Mouse (Mus musculus) MEL (cell line): ENCODE data around the gene Eml5.

Source experiments
- GABPA ChIP-seq: IDR thresholded peaks from 2 replicates; pipeline ENCODE4 v1.6.1; 2012; ENCODE audit warnings: low read depth, mild to moderate bottlenecking, inconsistent platforms, low read length, improper control_type of control experiment, moderate library complexity
- JUND ChIP-seq: IDR thresholded peaks from 2 replicates; pipeline ENCODE4 v1.6.1; 2011; ENCODE audit warnings: low read depth, mild to moderate bottlenecking, improper control_type of control experiment, low read length
- MAZ ChIP-seq: IDR thresholded peaks from 2 replicates; pipeline ENCODE4 v1.6.1; 2012; ENCODE audit warnings: low read depth, mild to moderate bottlenecking, inconsistent platforms, low read length, improper control_type of control experiment
- POLR2A ChIP-seq, 2 experiments: IDR thresholded peaks; 2 replicates each; pipeline ENCODE4 v1.6.1; 2011 to 2012; ENCODE audit warnings: low read length in 2 of 2, mild to moderate bottlenecking in 2 of 2, control low read depth in 1 of 2, improper control_type of control experiment in 1 of 2, low read depth in 1 of 2, moderate library complexity in 1 of 2; ENCODE audit not compliant: control insufficient read depth in 1 of 2, insufficient read depth in 1 of 2, poor library complexity in 1 of 2
- TBP ChIP-seq: IDR thresholded peaks from 2 replicates; pipeline ENCODE4 v1.8.0; 2011; ENCODE audit warnings: low read depth, low read length, improper control_type of control experiment
- ZKSCAN1 ChIP-seq: IDR thresholded peaks from 2 replicates; pipeline ENCODE4 v1.6.1; 2012; ENCODE audit warnings: low read depth, mild to moderate bottlenecking, inconsistent platforms, low read length, improper control_type of control experiment, moderate library complexity

GRCm38 (mm10) chr12:98931174-98931573 is 29.9 kb upstream of the Eml5 start:
- TF ChIP-seq JUND, result no peak
- no peak for TF ChIP-seq TBP
- TF ChIP-seq POLR2A (IDR thresholded peaks at IDR 0.05; ENCODE audit: control insufficient read depth in 1 of 2, insufficient read depth in 1 of 2, low read depth in 1 of 2, low read length in 2 of 2, poor library complexity in 1 of 2), result no peak
- no peak for TF ChIP-seq ZKSCAN1
- TF ChIP-seq GABPA, result no peak
- TF ChIP-seq MAZ, result no peak
